Mouse (Mus musculus): ENCODE measurements around the gene BC048562. TPM values are rescaled to one million over a fixed set of nuclear protein-coding genes. Genes with fewer than 3 reads are reported as not detected.

BC048562 gene
- polyA plus RNA-seq, 1 experiment from 2014 or later: not detected

DNA sequence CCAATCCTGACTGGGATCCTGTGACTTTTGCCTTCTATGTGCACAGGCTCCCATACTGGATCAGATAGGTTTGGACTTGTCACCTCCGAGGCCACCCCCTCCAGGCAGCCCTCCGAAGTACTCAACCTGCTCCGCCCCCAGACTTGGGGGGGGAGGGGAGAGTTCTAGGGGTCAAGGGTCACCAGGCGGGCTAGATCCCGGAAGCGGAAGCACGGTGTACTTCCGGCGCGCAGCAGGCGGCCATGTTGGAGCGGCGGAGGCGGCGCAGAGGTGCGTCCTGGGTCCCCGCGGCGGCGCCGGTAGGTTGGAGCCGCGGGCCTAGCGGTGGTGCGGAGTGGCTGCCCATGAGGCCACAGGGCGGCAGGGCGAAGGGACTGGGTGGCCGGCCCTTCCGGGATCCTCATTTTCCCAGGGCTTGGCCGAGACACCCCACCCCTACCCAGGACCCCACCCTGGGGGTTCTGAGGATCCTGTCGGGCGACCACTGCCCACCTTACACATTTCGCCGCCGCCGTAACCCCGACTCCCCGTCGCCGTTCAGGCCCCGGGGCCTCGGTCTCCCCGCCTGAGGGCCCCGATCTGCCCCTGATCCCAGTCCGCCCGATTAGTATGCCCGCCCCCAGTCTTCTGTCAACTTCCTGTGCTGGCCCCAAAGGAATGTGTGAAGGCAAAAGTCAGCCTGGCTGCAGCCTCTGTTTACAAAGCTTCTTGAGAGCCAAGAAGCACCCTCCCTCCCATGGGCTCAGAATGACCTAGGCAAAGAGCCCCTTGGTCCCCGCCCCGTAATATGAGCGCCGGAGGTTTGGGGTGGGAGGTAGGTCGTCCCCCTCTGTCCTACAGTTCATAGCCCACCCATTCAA is 24.3 kb downstream of the BC048562 start, which contains the start of gene Ccdc71:
Gene Ccdc71 (plus strand): TSS at position 209 of the 860 bp plus-strand sequence.
- WGBS (ENCODE audit: insufficient replicate concordance): under 1% methylated on average over 52 of the region's 52 CpGs

DNA sequence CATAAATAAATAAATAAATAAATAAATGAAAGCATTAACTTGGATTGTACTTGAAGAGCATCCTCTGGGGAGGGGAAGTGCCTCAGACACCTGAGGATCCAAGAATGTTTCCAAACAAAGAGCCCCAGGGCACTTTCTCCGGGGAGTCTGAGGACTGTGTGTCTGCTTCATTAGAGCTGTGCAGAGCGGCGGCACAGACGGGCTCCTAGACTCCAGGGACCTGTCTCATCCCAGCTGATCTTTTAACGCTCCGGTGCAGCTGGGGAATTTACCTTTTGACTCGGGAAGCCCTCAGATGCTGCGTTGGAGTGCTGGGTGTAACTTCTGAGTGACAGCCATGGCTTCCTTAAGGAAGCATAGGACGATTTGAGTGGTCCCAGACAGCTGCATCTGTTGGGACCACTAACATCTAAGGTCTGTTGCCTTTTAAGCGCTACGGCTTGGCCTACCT is 24.9 kb downstream of the BC048562 start, which contains the start of gene Klhdc8b:
Gene Klhdc8b (minus strand): TSS at position 401 of the 451 bp plus-strand sequence.
- H3K4me3 ChIP-seq (replicated peaks): peak within 1 kb of the TSS; percentile 82
- ATAC-seq (ENCODE audit: insufficient read depth): no peak
- no peaks in the 10 kb centered on the region for H3K27me3 ChIP-seq
- H3K4me1 ChIP-seq (replicated peaks): peaks cover 36% of the 10 kb centered on the region
- 30% methylated on average over 11 of the region's 11 CpGs for WGBS (ENCODE audit: insufficient replicate concordance)
- peak within 1 kb of the TSS; percentile 85 for H3K27ac ChIP-seq (replicated peaks)
- peak within 1 kb of the TSS; percentile 88 for H3K4me2 ChIP-seq
- H3K9me3 ChIP-seq (replicated peaks): no peaks in the 10 kb centered on the region
- H3K9ac ChIP-seq: peak within 1 kb of the TSS; percentile 83
- peaks cover 30% of the 10 kb centered on the region for H3K36me3 ChIP-seq (replicated peaks)

More for the DNA sequence above, 24.3 kb downstream of the BC048562 start, which contains the start of gene Ccdc71:
- Histone ChIP-seq H3K4me1 (replicated peaks) (peaks cover 42% of the 10 kb centered on the region), H3K27me3 (no peaks in the 10 kb centered on the region), H3K9me3 (replicated peaks) (no peaks in the 10 kb centered on the region), H3K36me3 (replicated peaks) (peaks cover 27% of the 10 kb centered on the region), H3K27ac (replicated peaks) (peak within 1 kb of the TSS; percentile 85), H3K9ac (peak within 1 kb of the TSS; percentile 83), H3K4me2 (peak within 1 kb of the TSS; percentile 88), H3K4me3 (replicated peaks) (peak within 1 kb of the TSS; percentile 82)
- peak; percentile 80 for ATAC-seq (ENCODE audit: insufficient read depth)

DNA sequence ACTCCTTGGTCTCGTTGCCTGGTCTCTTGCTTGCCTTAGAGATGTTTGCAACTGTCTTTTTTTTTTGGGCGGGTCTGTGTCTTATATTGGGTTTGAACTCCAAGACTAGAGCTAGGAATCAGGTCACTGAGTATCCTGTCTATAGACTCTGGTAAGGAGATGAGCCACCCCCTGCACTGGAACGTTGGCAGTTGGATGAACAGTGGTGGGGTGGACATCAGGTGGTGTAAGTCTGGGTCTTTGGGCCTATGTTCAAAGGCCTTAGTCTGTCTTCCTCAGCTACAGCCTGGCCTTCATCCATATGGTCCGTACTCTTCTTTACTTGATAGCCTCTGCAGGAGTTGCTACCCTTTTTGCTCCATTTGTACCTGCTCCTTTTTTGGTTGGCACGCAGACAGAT is 25.4 kb downstream of the BC048562 start:
- H3K9ac ChIP-seq: 0 out of 2 replicates have a peak overlapping the region, but pooled peaks have one; percentile 83
- H3K27ac ChIP-seq (replicated peaks): no peak overlapping the region
- no peaks in the 10 kb centered on the region for H3K9me3 ChIP-seq (replicated peaks)
- ATAC-seq (ENCODE audit: insufficient read depth): no peak
- H3K4me1 ChIP-seq (replicated peaks): peaks cover 31% of the 10 kb centered on the region
- peak overlapping the region; percentile 88 for H3K4me2 ChIP-seq
- peaks cover 30% of the 10 kb centered on the region for H3K36me3 ChIP-seq (replicated peaks)
- H3K4me3 ChIP-seq (replicated peaks): peak overlapping the region; percentile 82
- 86% methylated on average over 5 of the region's 5 CpGs for WGBS (ENCODE audit: insufficient replicate concordance)
- no peaks in the 10 kb centered on the region for H3K27me3 ChIP-seq

DNA sequence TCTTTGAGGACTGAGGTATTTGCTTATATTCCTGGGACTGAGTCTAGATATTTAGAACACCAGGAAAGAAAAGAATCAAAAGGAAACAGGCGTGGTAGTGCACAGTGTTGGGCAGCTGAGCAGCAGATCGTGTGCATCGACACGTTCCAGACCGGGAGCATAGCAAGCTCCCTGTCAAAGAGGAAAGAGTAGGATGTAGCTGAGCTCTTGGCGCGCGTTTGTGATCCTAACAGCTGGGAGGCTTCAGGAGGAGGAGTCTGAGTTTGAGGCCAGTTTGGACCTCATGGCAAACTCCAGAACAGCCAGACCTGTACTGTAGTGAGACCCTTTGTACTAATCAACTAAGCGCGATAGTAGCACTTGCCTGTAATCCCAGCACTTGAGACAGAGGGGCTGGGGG is 25.9 kb downstream of the BC048562 start:
- 81% methylated on average over 10 of the region's 10 CpGs for WGBS (ENCODE audit: insufficient replicate concordance)
- ATAC-seq (ENCODE audit: insufficient read depth): no peak
- H3K4me1 ChIP-seq (replicated peaks): peaks cover 29% of the 10 kb centered on the region
- H3K27ac ChIP-seq (replicated peaks): no peak overlapping the region
- no peak overlapping the region for H3K4me2 ChIP-seq
- no peak overlapping the region for H3K4me3 ChIP-seq (replicated peaks)
- no peak overlapping the region for H3K9ac ChIP-seq
- H3K9me3 ChIP-seq (replicated peaks): no peaks in the 10 kb centered on the region
- H3K36me3 ChIP-seq (replicated peaks): peaks cover 30% of the 10 kb centered on the region
- no peaks in the 10 kb centered on the region for H3K27me3 ChIP-seq

DNA sequence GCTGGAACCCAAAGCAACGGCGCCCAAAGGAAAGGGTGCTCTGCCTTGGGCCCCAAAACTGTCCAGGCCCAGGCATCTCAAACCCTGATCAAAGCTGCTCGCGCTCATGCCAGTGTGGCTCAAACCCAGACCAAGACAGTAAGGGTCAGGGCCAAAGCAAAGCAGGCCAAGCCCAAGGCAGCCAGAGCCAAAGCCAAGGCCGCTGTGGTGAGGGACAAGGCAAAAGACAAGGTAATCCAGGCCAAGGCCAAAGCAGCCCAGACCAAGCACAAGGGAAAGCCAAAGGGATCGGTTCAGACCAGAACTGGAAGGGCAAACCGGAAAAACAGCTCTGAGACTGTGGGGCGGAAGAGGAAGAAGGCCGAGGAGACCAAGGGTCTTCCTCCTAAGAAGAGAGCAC is 27.4 kb downstream of the BC048562 start:
- H3K9ac ChIP-seq: no peak overlapping the region
- ATAC-seq (ENCODE audit: insufficient read depth): no peak
- peaks cover 30% of the 10 kb centered on the region for H3K36me3 ChIP-seq (replicated peaks)
- H3K4me3 ChIP-seq (replicated peaks): no peak overlapping the region
- H3K27ac ChIP-seq (replicated peaks): no peak overlapping the region
- no peaks in the 10 kb centered on the region for H3K9me3 ChIP-seq (replicated peaks)
- WGBS (ENCODE audit: insufficient replicate concordance): 83% methylated on average over 9 of the region's 9 CpGs
- H3K27me3 ChIP-seq: no peaks in the 10 kb centered on the region
- H3K4me1 ChIP-seq (replicated peaks): peaks cover 25% of the 10 kb centered on the region
- no peak overlapping the region for H3K4me2 ChIP-seq

DNA sequence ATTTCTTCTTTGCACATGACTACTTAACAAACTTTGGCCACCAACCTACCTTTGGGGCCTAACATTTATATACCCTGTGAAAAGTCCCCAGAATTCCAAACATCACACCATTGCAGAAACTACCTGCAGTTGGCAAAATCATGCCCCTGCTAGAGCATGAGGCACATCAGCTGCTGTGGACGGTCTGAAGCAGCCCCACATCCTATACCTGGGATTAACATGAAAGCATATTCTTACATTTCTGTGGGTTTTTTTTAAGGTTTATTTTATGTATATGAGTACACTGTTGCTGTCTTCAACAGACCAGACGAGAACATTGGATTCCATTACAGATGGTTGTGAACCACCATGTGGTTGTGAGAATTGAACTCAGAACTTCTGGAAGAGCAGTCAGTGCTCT is 29.9 kb downstream of the BC048562 start:
- ATAC-seq (ENCODE audit: insufficient read depth): no peak
- Histone ChIP-seq H3K27ac (replicated peaks) (no peak overlapping the region), H3K4me3 (replicated peaks) (no peak overlapping the region), H3K36me3 (replicated peaks) (peaks cover 30% of the 10 kb centered on the region), H3K4me1 (replicated peaks) (peaks cover 11% of the 10 kb centered on the region), H3K4me2 (no peak overlapping the region), H3K9me3 (replicated peaks) (no peaks in the 10 kb centered on the region), H3K27me3 (no peaks in the 10 kb centered on the region), H3K9ac (no peak overlapping the region)
- WGBS (ENCODE audit: insufficient replicate concordance): 74% methylated on average over 2 of the region's 2 CpGs

DNA sequence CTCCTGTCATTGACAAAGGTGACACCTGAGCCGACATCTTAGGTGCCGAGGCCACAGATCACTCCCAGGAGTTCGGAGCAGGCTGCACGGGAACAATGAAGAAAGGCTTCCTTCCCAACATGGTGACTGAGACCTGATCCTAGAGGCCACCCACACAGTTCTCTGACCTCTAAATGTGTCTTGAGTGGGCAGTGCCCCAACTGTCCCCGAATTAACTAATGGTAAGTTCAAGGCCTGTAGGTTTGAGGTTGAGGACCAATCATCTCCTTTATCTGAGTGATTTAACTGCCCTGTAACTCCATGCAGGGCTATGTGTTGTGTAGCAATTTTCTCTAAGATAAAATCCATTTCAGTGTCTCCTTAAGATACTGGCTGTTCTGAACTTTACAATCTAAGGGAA is 33.1 kb downstream of the BC048562 start:
- Histone ChIP-seq H3K4me2 (no peak overlapping the region), H3K9ac (no peak overlapping the region), H3K4me3 (replicated peaks) (no peak overlapping the region), H3K4me1 (replicated peaks) (no peaks in the 10 kb centered on the region), H3K27ac (replicated peaks) (no peak overlapping the region), H3K9me3 (replicated peaks) (no peaks in the 10 kb centered on the region), H3K27me3 (no peaks in the 10 kb centered on the region), H3K36me3 (replicated peaks) (peaks cover 13% of the 10 kb centered on the region)
- no peak for ATAC-seq (ENCODE audit: insufficient read depth)
- 72% methylated on average over 5 of the region's 5 CpGs for WGBS (ENCODE audit: insufficient replicate concordance)

DNA sequence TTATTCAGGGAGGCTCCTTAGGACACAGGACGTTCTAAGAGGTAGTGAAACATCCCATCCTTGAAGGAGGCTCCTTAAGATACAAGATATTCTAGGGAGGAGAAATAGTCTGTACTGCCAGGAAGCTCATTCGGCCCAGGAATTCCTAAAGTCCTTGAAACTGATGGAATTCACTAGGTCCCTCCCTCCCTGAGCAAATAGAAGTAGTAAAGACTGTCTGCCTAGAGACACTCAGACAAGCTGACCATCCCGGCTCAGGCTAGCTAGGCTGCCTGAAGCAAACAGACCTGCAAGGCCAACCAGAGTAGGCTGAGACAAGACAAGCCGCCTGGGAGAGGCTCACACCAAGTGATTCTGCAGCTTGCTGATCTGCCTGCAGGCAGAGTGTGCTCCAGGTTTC is 33.6 kb downstream of the BC048562 start:
- Histone ChIP-seq H3K9ac (no peak overlapping the region), H3K36me3 (replicated peaks) (peaks cover 10% of the 10 kb centered on the region), H3K27ac (replicated peaks) (no peak overlapping the region), H3K27me3 (no peaks in the 10 kb centered on the region), H3K4me1 (replicated peaks) (no peaks in the 10 kb centered on the region), H3K9me3 (replicated peaks) (no peaks in the 10 kb centered on the region), H3K4me2 (no peak overlapping the region), H3K4me3 (replicated peaks) (no peak overlapping the region)
- 56% methylated on average over 4 of the region's 4 CpGs for WGBS (ENCODE audit: insufficient replicate concordance)
- no peak for ATAC-seq (ENCODE audit: insufficient read depth)

DNA sequence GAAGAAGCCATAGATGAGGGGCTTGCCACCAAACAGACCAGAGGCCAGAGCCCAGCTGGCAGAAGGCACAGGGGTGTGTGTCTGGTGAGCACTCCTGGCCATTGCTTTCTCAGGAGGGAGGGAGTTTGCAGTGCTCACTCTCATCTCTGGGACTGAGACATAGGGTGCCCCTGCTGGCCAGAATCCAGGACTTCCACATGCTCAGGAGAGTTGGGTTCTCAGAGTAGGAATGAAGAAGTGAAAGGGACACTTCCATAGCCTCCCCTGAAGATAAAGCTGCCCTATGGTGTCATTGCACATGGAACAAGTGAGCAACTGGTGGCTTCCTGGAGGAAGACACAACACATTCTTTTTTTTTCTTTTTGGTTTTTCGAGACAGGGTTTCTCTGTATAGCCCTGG is 38.2 kb downstream of the BC048562 start:
- H3K9ac ChIP-seq: no peak overlapping the region
- WGBS (ENCODE audit: insufficient replicate concordance): 62% methylated on average over 1 of the region's 1 CpGs
- H3K9me3 ChIP-seq (replicated peaks): no peaks in the 10 kb centered on the region
- H3K27ac ChIP-seq (replicated peaks): no peak overlapping the region
- no peaks in the 10 kb centered on the region for H3K36me3 ChIP-seq (replicated peaks)
- H3K4me2 ChIP-seq: no peak overlapping the region
- no peak overlapping the region for H3K4me3 ChIP-seq (replicated peaks)
- peaks cover 10% of the 10 kb centered on the region for H3K4me1 ChIP-seq (replicated peaks)
- H3K27me3 ChIP-seq: peaks cover 16% of the 10 kb centered on the region
- no peak for ATAC-seq (ENCODE audit: insufficient read depth)

DNA sequence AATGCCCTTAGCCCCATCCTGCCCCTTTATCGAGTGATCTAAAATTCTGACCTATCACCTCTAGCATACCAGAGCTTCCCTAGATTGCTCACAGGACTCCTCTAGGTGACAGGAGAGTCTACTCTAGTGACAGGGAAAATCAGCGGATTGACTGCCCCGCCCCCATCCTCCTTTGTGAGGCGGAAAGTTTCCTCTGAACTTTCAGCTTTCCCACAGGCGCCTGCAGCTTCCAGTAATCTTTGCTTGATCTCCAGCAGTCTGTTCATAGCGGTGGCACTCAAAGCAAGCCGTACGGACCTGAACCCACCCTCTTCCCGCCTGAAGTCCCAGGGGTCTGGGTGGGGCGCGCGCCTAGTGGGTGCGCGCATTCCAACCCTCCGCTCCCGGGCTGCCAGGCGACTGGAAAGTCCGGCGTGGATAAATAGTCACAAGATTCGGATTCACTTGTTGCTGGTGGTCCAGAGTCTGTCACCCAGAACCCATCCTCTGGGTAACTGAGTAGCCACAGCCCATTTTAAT is 42.4 kb downstream of the BC048562 start:
- H3K27me3 ChIP-seq: peaks cover 24% of the 10 kb centered on the region
- peaks cover 20% of the 10 kb centered on the region for H3K4me1 ChIP-seq (replicated peaks)
- under 1% methylated on average over 20 of the region's 20 CpGs for WGBS (ENCODE audit: insufficient replicate concordance)
- peak overlapping the region; percentile 60 for H3K4me2 ChIP-seq
- no peaks in the 10 kb centered on the region for H3K36me3 ChIP-seq (replicated peaks)
- peak overlapping the region; percentile 54 for H3K4me3 ChIP-seq (replicated peaks)
- H3K9me3 ChIP-seq (replicated peaks): no peaks in the 10 kb centered on the region
- H3K9ac ChIP-seq: peak overlapping the region; percentile 27; the same call in 1 of the 2 replicates
- peak overlapping the region; percentile 51 for H3K27ac ChIP-seq (replicated peaks)
- ATAC-seq (ENCODE audit: insufficient read depth): 0 out of 2 replicates have a peak, but pooled peaks have one; percentile 32

DNA sequence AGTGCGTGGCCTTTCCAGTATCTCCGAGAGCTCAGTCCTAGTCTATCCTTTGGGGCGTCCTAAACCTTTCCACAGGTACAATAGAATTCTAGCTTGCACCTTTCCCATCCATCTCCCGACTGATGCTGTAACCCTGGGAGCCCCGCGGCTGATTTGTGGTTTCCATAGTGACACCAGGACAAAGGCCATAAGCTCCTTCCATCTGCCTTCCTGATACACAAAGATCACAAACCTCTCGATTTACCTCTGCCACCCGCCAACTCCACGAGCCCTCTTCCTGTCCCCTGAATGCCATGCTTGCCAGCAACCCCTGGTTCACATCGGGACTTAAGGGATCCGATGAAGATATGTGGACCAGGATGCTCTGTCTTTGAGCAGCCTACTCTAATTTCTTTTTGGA is 43.0 kb downstream of the BC048562 start:
- ATAC-seq (ENCODE audit: insufficient read depth): no peak
- 34% methylated on average over 11 of the region's 11 CpGs for WGBS (ENCODE audit: insufficient replicate concordance)
- Histone ChIP-seq H3K4me3 (replicated peaks) (no peak overlapping the region), H3K36me3 (replicated peaks) (no peaks in the 10 kb centered on the region), H3K9me3 (replicated peaks) (no peaks in the 10 kb centered on the region), H3K4me2 (peak overlapping the region; percentile 60), H3K4me1 (replicated peaks) (peaks cover 20% of the 10 kb centered on the region), H3K9ac (no peak overlapping the region), H3K27ac (replicated peaks) (no peak overlapping the region), H3K27me3 (peaks cover 24% of the 10 kb centered on the region)
